7 mouse cellular contexts compared by ENCODE assay signal in genomic region chr8:26384305-26384993, GRCm38 (mm10).
A peak's percentile ranks its signal among the peaks of the same experiment; 100 is the strongest.
DNase-seq lines count a peak whose midpoint lies in the region.

No protein-coding gene starts in this region.

- intact Hi-C loops in heart, postnatal 14 days (cut with DNase I) = loop anchor here (5.0 kb wide), 1 partner anchor 58 kb away; no protein-coding TSS in a partner anchor

- DNase-seq in adrenal gland, adult 18-20 months (ENCODE audit: low spot score in 2 of 2) = peak; percentile 10 to 25
- peak; percentile 78 for DNase-seq in embryo, embryonic 10 days (ENCODE audit: low spot score)
- DNase-seq in heart, postnatal 14 days = peak; percentile 4 to 28
- DNase-seq in kidney, postnatal 4 days = peak; percentile 73 to 81
- peak; percentile 30 for DNase-seq in ovary, postnatal 36 days (ENCODE audit: low spot score)
- DNase-seq in layer of hippocampus, postnatal 25 days (ENCODE audit: extremely low spot score in 1 of 2, low spot score in 1 of 2) = no peak
- no peak for DNase-seq in right cerebral cortex, postnatal 14 days

Comparison
In these comparisons a context has a peak if more than half of its experiments do, and no peak if none do; other contexts are left out.
1. DNase-seq: peak in adrenal gland, adult 18-20 months (2 of 2), embryo, embryonic 10 days (single experiment), heart, postnatal 14 days (2 of 2), kidney, postnatal 4 days (2 of 2) and ovary, postnatal 36 days (single experiment); none in layer of hippocampus, postnatal 25 days (0 of 2) and right cerebral cortex, postnatal 14 days (single experiment).